Mouse (Mus musculus) cortical plate, adult 2 months (tissue): ENCODE measurements at regions not wholly inside any gene's neighbourhood (a gene's known extent, or its start where the extent isn't known, plus 50 kb on each side); places are given as distances from the start of the nearest gene placed in this dataset.

Experiments used
- CTCF ChIP-seq: fragments of 200-500 bp; IDR thresholded peaks from 2 replicates; pipeline ENCODE4 v1.5.1; 2011; ENCODE audit warnings: mild to moderate bottlenecking, control low read depth, low read length; ENCODE audit not compliant: insufficient read depth; ENCODE audit errors: extremely low read depth
- POLR2A ChIP-seq: fragments of 200-500 bp; IDR thresholded peaks from 2 replicates; pipeline ENCODE4 v1.6.1; 2011; ENCODE audit warnings: mild to moderate bottlenecking, low read length, control low read depth; ENCODE audit not compliant: insufficient read depth; ENCODE audit errors: extremely low read depth

DNA sequence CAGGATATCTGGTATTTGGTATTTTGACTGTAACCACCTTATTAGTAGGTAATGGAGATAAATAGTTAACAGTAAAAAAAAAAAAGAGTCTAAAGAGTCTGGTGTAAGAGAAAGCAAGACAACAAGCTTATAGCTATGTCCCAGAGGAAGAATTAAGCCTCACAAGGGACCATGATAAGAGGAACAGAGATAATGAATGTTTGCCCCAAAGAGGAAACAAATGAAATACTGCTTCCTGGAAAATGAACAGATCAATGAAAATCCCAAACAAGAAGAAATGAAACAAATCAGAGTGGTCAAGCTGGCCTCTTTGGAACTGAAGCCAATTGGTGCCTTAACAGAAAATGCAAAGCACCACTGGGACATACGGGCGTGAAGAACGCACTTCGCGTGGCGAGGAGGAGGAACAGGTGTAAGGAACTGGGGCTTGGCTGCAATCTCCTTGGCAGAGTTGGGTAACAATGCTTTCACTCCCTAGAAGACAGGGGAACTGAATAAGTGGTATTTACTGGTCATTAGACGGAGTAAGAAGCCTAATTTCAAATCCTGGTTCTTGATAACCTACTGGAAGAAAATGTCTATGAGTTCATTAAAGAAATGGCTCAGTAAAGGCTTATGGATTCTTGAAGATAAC is 62.2 kb upstream of the Etv6 start:
- TF ChIP-seq POLR2A (no peak), CTCF (no peak)
